Mouse (Mus musculus) regulatory T cell (primary cell): ENCODE data around the gene Mtus2.

Experiments
- in situ Hi-C: fragments of 300-600 bp; cut with MboI, MseI; formaldehyde crosslinking; loops from one replicate; pipeline ENCODE4 v1.15.1; 2025; ENCODE audit warnings: high pct_unique_total_duplicates

Gene Mtus2

GRCm38 (mm10) chr5:148342061-148342741 lies 385.1 kb downstream of the Mtus2 start:
- in situ Hi-C loops = no loop called here

- in situ Hi-C loops = no loop called here
Observed at GRCm38 (mm10) chr5:148344374-148344773, 387.3 kb downstream of the Mtus2 start.

GRCm38 (mm10) chr5:148346543-148346942 lies 389.4 kb downstream of the Mtus2 start:
- in situ Hi-C loops = no loop called here

GRCm38 (mm10) chr5:148348153-148348552 lies 391.0 kb downstream of the Mtus2 start:
- in situ Hi-C loops = no loop called here

- in situ Hi-C loops = no loop called here
Observed at GRCm38 (mm10) chr5:148349327-148350011, 392.3 kb downstream of the Mtus2 start.

GRCm38 (mm10) chr5:148353429-148353828 lies 396.3 kb downstream of the Mtus2 start:
- in situ Hi-C loops = no loop called here

- in situ Hi-C loops = no loop called here
Observed at GRCm38 (mm10) chr5:148354536-148354935, 397.4 kb downstream of the Mtus2 start.

GRCm38 (mm10) chr5:148355822-148356221 lies 398.7 kb downstream of the Mtus2 start:
- in situ Hi-C loops = no loop called here

- in situ Hi-C loops = no loop called here
Observed at GRCm38 (mm10) chr5:148357168-148357567, 400.0 kb downstream of the Mtus2 start.

- in situ Hi-C loops = no loop called here
Observed at GRCm38 (mm10) chr5:148359131-148359530, 402.0 kb downstream of the Mtus2 start.

GRCm38 (mm10) chr5:148360922-148361758 lies 404.0 kb downstream of the Mtus2 start:
- in situ Hi-C loops = no loop called here

GRCm38 (mm10) chr5:148361759-148362010 lies 404.6 kb downstream of the Mtus2 start:
- in situ Hi-C loops = no loop called here

GRCm38 (mm10) chr5:148362296-148362695 lies 405.2 kb downstream of the Mtus2 start:
- in situ Hi-C loops = no loop called here

GRCm38 (mm10) chr5:148363441-148364113 lies 406.5 kb downstream of the Mtus2 start:
- in situ Hi-C loops = no loop called here
